Mouse (Mus musculus) hindbrain, embryonic 15.5 days (tissue): ENCODE data around the gene Ccdc121. TPM values are rescaled to one million over a fixed set of nuclear protein-coding genes. Genes with fewer than 3 reads are reported as not detected.

Experiments
- ATAC-seq: fragments of 200-750 bp; cut with Nextera tagmentation; 2 replicates; pipeline ENCODE4 v1.8.0; 2017; ENCODE audit warnings: low read depth, moderate number of reproducible peaks, moderate TSS enrichment; ENCODE audit not compliant: low FRiP score
- H3K27ac ChIP-seq: fragments of 300-500 bp; sonication (generic); replicated peaks from 2 replicates; pipeline ENCODE4 v1.5.1; 2015; ENCODE audit warnings: mild to moderate bottlenecking, inconsistent platforms
- H3K27me3 ChIP-seq: fragments of 300-500 bp; sonication (generic); 2 replicates; pipeline ENCODE4 v1.6.1; 2015; ENCODE audit warnings: control low read depth, inconsistent platforms
- H3K36me3 ChIP-seq: fragments of 300-500 bp; sonication (generic); 2 replicates; pipeline ENCODE4 v1.6.1; 2015; ENCODE audit warnings: control low read depth, inconsistent platforms
- H3K4me1 ChIP-seq: fragments of 300-500 bp; sonication (generic); replicated peaks from 2 replicates; pipeline ENCODE4 v1.6.1; 2015; ENCODE audit warnings: control low read depth, inconsistent platforms
- H3K4me2 ChIP-seq: fragments of 300-500 bp; sonication (generic); 2 replicates; pipeline ENCODE4 v1.6.1; 2015; ENCODE audit warnings: moderate library complexity, mild to moderate bottlenecking, inconsistent platforms
- H3K4me3 ChIP-seq: fragments of 300-500 bp; sonication (generic); 2 replicates; pipeline ENCODE4 v1.5.1; 2015; ENCODE audit warnings: mild to moderate bottlenecking, inconsistent platforms
- H3K9ac ChIP-seq: fragments of 300-500 bp; sonication (generic); 2 replicates; pipeline ENCODE4 v1.6.1; 2015; ENCODE audit warnings: inconsistent platforms
- H3K9me3 ChIP-seq: fragments of 300-500 bp; sonication (generic); 2 replicates; pipeline ENCODE4 v1.6.1; 2016; ENCODE audit warnings: control low read depth, inconsistent platforms
- WGBS: fragments of 180-500 bp; shearing (Covaris S2); methylation state at CpG from one replicate; pipeline ENCODE4 v1.1.7; 2015; 5-methylcytosine and 5-hydroxymethylcytosine counted together
- polyA plus RNA-seq: library from polyadenylated mRNA; unstranded; fragments of >200 nt; fragmentation: Nextera tagmentation; extraction: Ambion mirVana; gene quantifications from 2 replicates; pipeline ENCODE4 v1.2.1, GENCODE M21; 2015

Gene Ccdc121
- polyA plus RNA-seq, 1 experiment from 2014 or later: not detected

- Histone ChIP-seq H3K9me3 (no peaks in the 10 kb centered on the region), H3K36me3 (no peaks in the 10 kb centered on the region), H3K9ac (no peak overlapping the region), H3K4me3 (no peak overlapping the region), H3K4me2 (no peak overlapping the region), H3K27ac (no peak overlapping the region), H3K4me1 (0 out of 2 replicates have a peak, but pooled peaks cover 3% of the 10 kb centered on the region), H3K27me3 (no peaks in the 10 kb centered on the region)
- no peak for ATAC-seq
- 91% methylated on average over 2 of the region's 2 CpGs for WGBS
These were observed 7.8 kb downstream of the Ccdc121 start for GRCm38 (mm10) chr1:181503471-181503870.

GRCm38 (mm10) chr1:181484696-181485095 lies 26.6 kb downstream of the Ccdc121 start:
- H3K27me3 ChIP-seq: no peaks in the 10 kb centered on the region
- no peaks in the 10 kb centered on the region for H3K36me3 ChIP-seq
- no peak overlapping the region for H3K27ac ChIP-seq
- no peak overlapping the region for H3K9ac ChIP-seq
- H3K4me3 ChIP-seq: no peak overlapping the region
- no peaks in the 10 kb centered on the region for H3K9me3 ChIP-seq
- peaks cover 15% of the 10 kb centered on the region; the same call in 1 of the 2 replicates for H3K4me1 ChIP-seq
- no peak overlapping the region for H3K4me2 ChIP-seq
- 48% methylated on average over 5 of the region's 5 CpGs for WGBS
- ATAC-seq: peak; percentile 56

- H3K4me3 ChIP-seq: no peak overlapping the region
- no peak overlapping the region for H3K27ac ChIP-seq
- no peaks in the 10 kb centered on the region for H3K36me3 ChIP-seq
- no peak overlapping the region for H3K4me2 ChIP-seq
- no peak for ATAC-seq
- H3K9ac ChIP-seq: no peak overlapping the region
- H3K27me3 ChIP-seq: no peaks in the 10 kb centered on the region
- H3K4me1 ChIP-seq: no peaks in the 10 kb centered on the region
- no peaks in the 10 kb centered on the region for H3K9me3 ChIP-seq
- 72% methylated on average over 6 of the region's 6 CpGs for WGBS
These were observed 34.7 kb downstream of the Ccdc121 start for GRCm38 (mm10) chr1:181476557-181476956.

- Histone ChIP-seq H3K4me2 (no peak overlapping the region), H3K4me3 (no peak overlapping the region), H3K9me3 (no peaks in the 10 kb centered on the region), H3K4me1 (no peaks in the 10 kb centered on the region), H3K27ac (no peak overlapping the region), H3K9ac (no peak overlapping the region), H3K36me3 (no peaks in the 10 kb centered on the region), H3K27me3 (no peaks in the 10 kb centered on the region)
- ATAC-seq: no peak
- WGBS: 73% methylated on average over 8 of the region's 8 CpGs
These were observed 35.1 kb downstream of the Ccdc121 start for GRCm38 (mm10) chr1:181476141-181476540.

- H3K9me3 ChIP-seq: no peaks in the 10 kb centered on the region
- 0 out of 2 replicates have a peak, but pooled peaks cover 4% of the 10 kb centered on the region for H3K4me1 ChIP-seq
- H3K27ac ChIP-seq: no peak overlapping the region
- no peak overlapping the region for H3K4me2 ChIP-seq
- 86% methylated on average over 8 of the region's 8 CpGs for WGBS
- ATAC-seq: no peak
- no peaks in the 10 kb centered on the region for H3K27me3 ChIP-seq
- H3K9ac ChIP-seq: no peak overlapping the region
- no peaks in the 10 kb centered on the region for H3K36me3 ChIP-seq
- no peak overlapping the region for H3K4me3 ChIP-seq
These were observed 41.8 kb downstream of the Ccdc121 start for GRCm38 (mm10) chr1:181469415-181469814.

- no peaks in the 10 kb centered on the region for H3K36me3 ChIP-seq
- H3K27ac ChIP-seq: no peak overlapping the region
- H3K4me2 ChIP-seq: no peak overlapping the region
- no peaks in the 10 kb centered on the region for H3K9me3 ChIP-seq
- no peaks in the 10 kb centered on the region for H3K27me3 ChIP-seq
- H3K4me3 ChIP-seq: no peak overlapping the region
- 93% methylated on average over 6 of the region's 6 CpGs for WGBS
- H3K9ac ChIP-seq: no peak overlapping the region
- 0 out of 2 replicates have a peak, but pooled peaks cover 4% of the 10 kb centered on the region for H3K4me1 ChIP-seq
- ATAC-seq: no peak
These were observed 44.0 kb downstream of the Ccdc121 start for GRCm38 (mm10) chr1:181467321-181467670.

GRCm38 (mm10) chr1:181466601-181467320 lies 44.5 kb downstream of the Ccdc121 start:
- Histone ChIP-seq H3K9me3 (no peaks in the 10 kb centered on the region), H3K27me3 (no peaks in the 10 kb centered on the region), H3K9ac (no peak overlapping the region), H3K4me2 (no peak overlapping the region), H3K36me3 (no peaks in the 10 kb centered on the region), H3K4me1 (0 out of 2 replicates have a peak, but pooled peaks cover 4% of the 10 kb centered on the region), H3K27ac (no peak overlapping the region), H3K4me3 (no peak overlapping the region)
- WGBS: 63% methylated on average over 17 of the region's 17 CpGs
- ATAC-seq: peak; percentile 59; the same call in 1 of the 2 replicates

- H3K27ac ChIP-seq: no peak overlapping the region
- no peak overlapping the region for H3K4me3 ChIP-seq
- H3K9me3 ChIP-seq: no peaks in the 10 kb centered on the region
- no peak for ATAC-seq
- H3K4me2 ChIP-seq: no peak overlapping the region
- no peaks in the 10 kb centered on the region for H3K27me3 ChIP-seq
- WGBS: 83% methylated on average over 6 of the region's 6 CpGs
- H3K36me3 ChIP-seq: no peaks in the 10 kb centered on the region
- 0 out of 2 replicates have a peak, but pooled peaks cover 4% of the 10 kb centered on the region for H3K4me1 ChIP-seq
- no peak overlapping the region for H3K9ac ChIP-seq
These were observed 45.2 kb downstream of the Ccdc121 start for GRCm38 (mm10) chr1:181466040-181466439.

- WGBS: 53% methylated on average over 5 of the region's 5 CpGs
- Histone ChIP-seq H3K4me3 (no peak overlapping the region), H3K27me3 (no peaks in the 10 kb centered on the region), H3K9me3 (no peaks in the 10 kb centered on the region), H3K9ac (no peak overlapping the region), H3K4me1 (0 out of 2 replicates have a peak, but pooled peaks cover 4% of the 10 kb centered on the region), H3K36me3 (no peaks in the 10 kb centered on the region), H3K27ac (no peak overlapping the region), H3K4me2 (no peak overlapping the region)
- ATAC-seq: no peak
These were observed 46.2 kb downstream of the Ccdc121 start for GRCm38 (mm10) chr1:181465027-181465426.

GRCm38 (mm10) chr1:181462906-181463179 lies 48.4 kb downstream of the Ccdc121 start:
- Histone ChIP-seq H3K4me1 (0 out of 2 replicates have a peak, but pooled peaks cover 4% of the 10 kb centered on the region), H3K4me2 (no peak overlapping the region), H3K27me3 (no peaks in the 10 kb centered on the region), H3K27ac (no peak overlapping the region), H3K9ac (no peak overlapping the region), H3K4me3 (no peak overlapping the region), H3K9me3 (no peaks in the 10 kb centered on the region), H3K36me3 (no peaks in the 10 kb centered on the region)
- 70% methylated on average over 6 of the region's 6 CpGs for WGBS
- ATAC-seq: no peak

GRCm38 (mm10) chr1:181462051-181462905 lies 49.0 kb downstream of the Ccdc121 start:
- no peak overlapping the region for H3K4me2 ChIP-seq
- no peaks in the 10 kb centered on the region for H3K9me3 ChIP-seq
- no peaks in the 10 kb centered on the region for H3K36me3 ChIP-seq
- H3K4me1 ChIP-seq: 0 out of 2 replicates have a peak, but pooled peaks cover 4% of the 10 kb centered on the region
- no peak for ATAC-seq
- H3K9ac ChIP-seq: no peak overlapping the region
- H3K4me3 ChIP-seq: no peak overlapping the region
- H3K27me3 ChIP-seq: no peaks in the 10 kb centered on the region
- H3K27ac ChIP-seq: no peak overlapping the region
- WGBS: 54% methylated on average over 8 of the region's 8 CpGs

- no peaks in the 10 kb centered on the region for H3K36me3 ChIP-seq
- ATAC-seq: no peak
- 86% methylated on average over 8 of the region's 8 CpGs for WGBS
These were observed 49.8 kb downstream of the Ccdc121 start for GRCm38 (mm10) chr1:181461484-181461883.

More at GRCm38 (mm10) chr1:181461484-181461883, 49.8 kb downstream of the Ccdc121 start:
- no peaks in the 10 kb centered on the region for H3K27me3 ChIP-seq
- H3K4me2 ChIP-seq: no peak overlapping the region
- no peaks in the 10 kb centered on the region for H3K4me1 ChIP-seq
- no peak overlapping the region for H3K4me3 ChIP-seq
- no peak overlapping the region for H3K9ac ChIP-seq
- H3K27ac ChIP-seq: no peak overlapping the region
- no peaks in the 10 kb centered on the region for H3K9me3 ChIP-seq
